Mouse (Mus musculus) adrenal gland, postnatal 36 days (tissue): ENCODE results near the gene Emc8. TPM values are rescaled to one million over a fixed set of nuclear protein-coding genes. Genes with fewer than 3 reads are reported as not detected.

Experiments used
- DNase-seq, 2 experiments: peaks; one replicate each; pipeline ENCODE4 v3.0.0; 2021; ENCODE audit warnings: mixed read lengths in 1 of 2
- total RNA-seq, 2 experiments: library from RNA; stranded (reverse); gene quantifications; 2 replicates each; pipeline ENCODE4 v1.2.3; 2021

The Emc8 gene
- total RNA-seq, 2 experiments from 2014 or later, result 104 to 144 TPM

GRCm38 (mm10) chr8:120642031-120642662 is 26.2 kb downstream of the Emc8 start:
- DNase-seq, result no peak

GRCm38 (mm10) chr8:120641245-120641644 is 27.1 kb downstream of the Emc8 start:
- no peak for DNase-seq

- DNase-seq, result peak; percentile 80 to 88
Observed at GRCm38 (mm10) chr8:120634329-120634839, 34.0 kb downstream of the Emc8 start.

GRCm38 (mm10) chr8:120633665-120634271 is 34.6 kb downstream of the Emc8 start:
- DNase-seq, result peak; percentile 32 to 59

GRCm38 (mm10) chr8:120632969-120633664 is 35.3 kb downstream of the Emc8 start:
- no peak for DNase-seq

- DNase-seq, result no peak
Observed at GRCm38 (mm10) chr8:120631441-120632375, 36.7 kb downstream of the Emc8 start.

GRCm38 (mm10) chr8:120630848-120631247 is 37.5 kb downstream of the Emc8 start:
- no peak for DNase-seq

- DNase-seq, result no peak
Observed at GRCm38 (mm10) chr8:120630031-120630430, 38.3 kb downstream of the Emc8 start.

GRCm38 (mm10) chr8:120627298-120627697 is 41.1 kb downstream of the Emc8 start:
- DNase-seq, result no peak

GRCm38 (mm10) chr8:120626461-120626860 is 41.9 kb downstream of the Emc8 start:
- DNase-seq, result no peak

GRCm38 (mm10) chr8:120623608-120624007 is 44.8 kb downstream of the Emc8 start:
- no peak for DNase-seq

GRCm38 (mm10) chr8:120622161-120622560 is 46.2 kb downstream of the Emc8 start:
- no peak for DNase-seq

GRCm38 (mm10) chr8:120620441-120620840 is 47.9 kb downstream of the Emc8 start:
- no peak for DNase-seq

- DNase-seq, result no peak
Observed at GRCm38 (mm10) chr8:120619235-120620180, 48.9 kb downstream of the Emc8 start.

- peak; percentile 70 to 78 for DNase-seq
Observed at GRCm38 (mm10) chr8:120618110-120618509, 50.3 kb downstream of the Emc8 start.

- no peak for DNase-seq
Observed at GRCm38 (mm10) chr8:120616663-120617626, 51.4 kb downstream of the Emc8 start.

- no peak for DNase-seq
Observed at GRCm38 (mm10) chr8:120614491-120614890, 53.9 kb downstream of the Emc8 start.

GRCm38 (mm10) chr8:120610824-120611223 is 57.5 kb downstream of the Emc8 start:
- peak in 1 of 2 experiments; percentile 27 for DNase-seq

- peak; percentile 79 to 84 for DNase-seq
Observed at GRCm38 (mm10) chr8:120607885-120608284, 60.5 kb downstream of the Emc8 start.

- no peak for DNase-seq
Observed at GRCm38 (mm10) chr8:120607460-120607859, 60.9 kb downstream of the Emc8 start.
